Mouse (Mus musculus) thymus, postnatal 36 days (tissue): Measurements from ENCODE around the gene Pdzd8.

Source experiments
- DNase-seq, 2 experiments: peaks; one replicate each; pipeline ENCODE4 v3.0.0; 2022; ENCODE audit warnings: mixed read lengths in 2 of 2

Gene Pdzd8

GRCm38 (mm10) chr19:59345658-59346283 lies at the start of gene Pdzd8:
Pdzd8 (minus strand) TSS chr19:59345780.
- peak; percentile 88 to 91 for DNase-seq

GRCm38 (mm10) chr19:59393777-59394441 lies 48.3 kb upstream of the Pdzd8 start:
- no peak for DNase-seq

GRCm38 (mm10) chr19:59388847-59389606 lies 43.4 kb upstream of the Pdzd8 start:
- peak; percentile 81 to 86 for DNase-seq

GRCm38 (mm10) chr19:59388399-59388798 lies 42.8 kb upstream of the Pdzd8 start:
- peak; percentile 15 to 20 for DNase-seq

GRCm38 (mm10) chr19:59387178-59387577 lies 41.6 kb upstream of the Pdzd8 start:
- peak; percentile 43 to 45 for DNase-seq

GRCm38 (mm10) chr19:59384582-59385495 lies 39.3 kb upstream of the Pdzd8 start:
- no peak for DNase-seq

- DNase-seq: no peak
Observed at GRCm38 (mm10) chr19:59382416-59382917, 36.9 kb upstream of the Pdzd8 start.

GRCm38 (mm10) chr19:59379995-59380394 lies 34.4 kb upstream of the Pdzd8 start:
- no peak for DNase-seq

- DNase-seq: no peak
Observed at GRCm38 (mm10) chr19:59376481-59376880, 30.9 kb upstream of the Pdzd8 start.

- DNase-seq: no peak
Observed at GRCm38 (mm10) chr19:59374940-59375339, 29.4 kb upstream of the Pdzd8 start.

GRCm38 (mm10) chr19:59372928-59373327 lies 27.3 kb upstream of the Pdzd8 start:
- DNase-seq: no peak

GRCm38 (mm10) chr19:59371016-59371415 lies 25.4 kb upstream of the Pdzd8 start:
- no peak for DNase-seq

GRCm38 (mm10) chr19:59367892-59368291 lies 22.3 kb upstream of the Pdzd8 start:
- no peak for DNase-seq

- no peak for DNase-seq
Observed at GRCm38 (mm10) chr19:59366724-59367123, 21.1 kb upstream of the Pdzd8 start.

GRCm38 (mm10) chr19:59363666-59364065 lies 18.1 kb upstream of the Pdzd8 start:
- DNase-seq: no peak

- no peak for DNase-seq
Observed at GRCm38 (mm10) chr19:59362646-59363045, 17.1 kb upstream of the Pdzd8 start.

- DNase-seq: no peak
Observed at GRCm38 (mm10) chr19:59360486-59360896, 14.9 kb upstream of the Pdzd8 start.

GRCm38 (mm10) chr19:59359202-59359601 lies 13.6 kb upstream of the Pdzd8 start:
- DNase-seq: no peak

- no peak for DNase-seq
Observed at GRCm38 (mm10) chr19:59357878-59358277, 12.3 kb upstream of the Pdzd8 start.

GRCm38 (mm10) chr19:59356843-59357595 lies 11.4 kb upstream of the Pdzd8 start:
- no peak for DNase-seq

GRCm38 (mm10) chr19:59356388-59356787 lies 10.8 kb upstream of the Pdzd8 start:
- no peak for DNase-seq

- no peak for DNase-seq
Observed at GRCm38 (mm10) chr19:59354906-59355305, 9.3 kb upstream of the Pdzd8 start.
